ENCODE assay signal across 21 mouse cellular contexts in the genomic region with DNA sequence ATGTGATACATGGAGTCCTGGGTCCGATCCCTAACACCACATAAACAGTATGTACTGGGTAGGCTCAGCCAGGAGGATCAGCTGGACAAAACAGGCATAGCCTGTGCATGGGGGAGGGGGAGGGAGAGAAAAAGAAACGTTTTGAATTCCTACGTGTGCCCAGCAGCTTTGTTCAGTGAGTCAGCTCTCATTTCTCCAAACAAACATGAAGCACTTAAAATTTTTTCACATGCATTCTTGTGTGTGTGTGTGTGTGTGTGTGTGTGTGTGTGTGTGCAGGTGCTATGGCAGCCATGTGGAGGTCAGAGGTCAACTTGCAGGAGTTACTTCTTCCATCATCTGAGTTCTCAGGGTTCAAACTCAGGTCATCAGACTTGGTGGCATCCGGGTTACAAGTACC. TPM values are rescaled to one million over a fixed set of nuclear protein-coding genes. Genes with fewer than 3 reads are reported as not detected.
A peak's percentile ranks its signal among the peaks of the same experiment; 100 is the strongest.
DNase-seq lines count a peak whose midpoint lies in the region; ATAC-seq and TF ChIP-seq lines count a peak whose summit lies in the region.
"Had no signal": no experiment of that assay in that cellular context is flagged by ENCODE, and none has a peak within 500 bp of the region (broad histone marks: within the 10 kb centered on the region; RNA-seq: fewer than 3 reads in every experiment).

No protein-coding gene starts in this region.

- no peaks in the 10 kb centered on the region for H3K9me3 ChIP-seq in heart, postnatal 0 days (replicated peaks; ENCODE audit: control insufficient read depth, low read length)
- H3K9me3 ChIP-seq in heart, embryonic 12.5 days (replicated peaks): no peaks in the 10 kb centered on the region
- H3K9me3 ChIP-seq in embryonic facial prominence, embryonic 11.5 days (replicated peaks; ENCODE audit: control insufficient read depth, low read length): no peaks in the 10 kb centered on the region
- no peaks in the 10 kb centered on the region for H3K9me3 ChIP-seq in intestine, embryonic 15.5 days
- H3K9me3 ChIP-seq: embryonic facial prominence, embryonic 13.5 days; hindbrain, embryonic 13.5 days; stomach, embryonic 15.5 days had no signal

- peak; percentile 23 for DNase-seq in heart, postnatal 0 days (ENCODE audit: low spot score)
- peak; percentile 21 for DNase-seq in embryonic facial prominence, embryonic 11.5 days (ENCODE audit: low spot score)
- peak; percentile 55 for DNase-seq in lung, postnatal 10 days
- DNase-seq in adipocyte (ENCODE audit: low spot score): no peak
- DNase-seq in gastrocnemius, postnatal 25 days: no peak
- no peak for DNase-seq in spleen, postnatal 14 days (ENCODE audit: low spot score in 2 of 2)
- DNase-seq: cerebellum, adult 9-11 months; gastrocnemius, postnatal 10 days; heart, adult 2 months; heart, postnatal 14 days had no signal

- H3K9ac ChIP-seq in heart, postnatal 0 days (replicated peaks; ENCODE audit: low read depth, low read length): no peak overlapping the region
- H3K9ac ChIP-seq in heart, embryonic 12.5 days: no peak overlapping the region
- H3K9ac ChIP-seq in embryonic facial prominence, embryonic 11.5 days (replicated peaks; ENCODE audit: low read length): no peak overlapping the region
- no peak overlapping the region for H3K9ac ChIP-seq in intestine, embryonic 15.5 days
- H3K9ac ChIP-seq: embryonic facial prominence, embryonic 13.5 days; hindbrain, embryonic 13.5 days; liver, embryonic 14.5 days; stomach, embryonic 15.5 days had no signal

- no peak for TF ChIP-seq CTCF in heart, postnatal 0 days (IDR thresholded peaks at IDR 0.05; ENCODE audit: low read depth)

- H3K27ac ChIP-seq in heart, postnatal 0 days (ENCODE audit: low read depth): no peak overlapping the region
- H3K27ac ChIP-seq in heart, embryonic 12.5 days (ENCODE audit: poor library complexity, severe bottlenecking): no peak overlapping the region
- H3K27ac ChIP-seq in embryonic facial prominence, embryonic 11.5 days (replicated peaks; ENCODE audit: low read depth, low read length): no peak overlapping the region
- H3K27ac ChIP-seq in intestine, embryonic 15.5 days: no peak overlapping the region
- H3K27ac ChIP-seq: embryonic facial prominence, embryonic 13.5 days; heart, adult 2 months; hindbrain, embryonic 13.5 days; kidney, postnatal 0 days; left cerebral cortex, adult 2 months; liver, embryonic 14.5 days; stomach, embryonic 15.5 days had no signal

- no peaks in the 10 kb centered on the region for H3K4me1 ChIP-seq in heart, postnatal 0 days (ENCODE audit: control insufficient read depth, insufficient read depth)
- H3K4me1 ChIP-seq in heart, embryonic 12.5 days (replicated peaks): peaks cover 10% of the 10 kb centered on the region
- H3K4me1 ChIP-seq in embryonic facial prominence, embryonic 11.5 days (ENCODE audit: control insufficient read depth, insufficient read depth, low read length): no peaks in the 10 kb centered on the region
- H3K4me1 ChIP-seq in intestine, embryonic 15.5 days (replicated peaks): 0 out of 2 replicates have a peak, but pooled peaks cover 4% of the 10 kb centered on the region
- H3K4me1 ChIP-seq: hindbrain, embryonic 13.5 days had no signal

- H3K27me3 ChIP-seq in heart, postnatal 0 days (ENCODE audit: control insufficient read depth, insufficient read depth, low read length): no peaks in the 10 kb centered on the region
- H3K27me3 ChIP-seq in heart, embryonic 12.5 days (replicated peaks): no peaks in the 10 kb centered on the region
- H3K27me3 ChIP-seq in embryonic facial prominence, embryonic 11.5 days (ENCODE audit: control insufficient read depth, insufficient read depth, low read length): no peaks in the 10 kb centered on the region
- H3K27me3 ChIP-seq in intestine, embryonic 15.5 days (replicated peaks): no peaks in the 10 kb centered on the region
- H3K27me3 ChIP-seq: embryonic facial prominence, embryonic 13.5 days; hindbrain, embryonic 13.5 days; Patski; stomach, embryonic 15.5 days had no signal

- ATAC-seq in heart, postnatal 0 days (ENCODE audit: insufficient read depth, low read depth): no peak
- no peak for ATAC-seq in heart, embryonic 12.5 days (ENCODE audit: insufficient number of reproducible peaks, low FRiP score)
- no peak for ATAC-seq in embryonic facial prominence, embryonic 11.5 days (replicated peaks; ENCODE audit: insufficient number of reproducible peaks, low FRiP score, low TSS enrichment, low read depth)
- no peak for ATAC-seq in intestine, embryonic 15.5 days
- ATAC-seq: intestine, postnatal 0 days; midbrain, embryonic 16.5 days; Patski had no signal

- no peak overlapping the region for H3K4me2 ChIP-seq in heart, postnatal 0 days (ENCODE audit: low read depth, low read length)
- H3K4me2 ChIP-seq in heart, embryonic 12.5 days: no peak overlapping the region
- no peak overlapping the region for H3K4me2 ChIP-seq in embryonic facial prominence, embryonic 11.5 days (ENCODE audit: low read depth, low read length)
- no peak overlapping the region for H3K4me2 ChIP-seq in intestine, embryonic 15.5 days (replicated peaks)
- H3K4me2 ChIP-seq: embryonic facial prominence, embryonic 13.5 days; hindbrain, embryonic 13.5 days; stomach, embryonic 15.5 days had no signal

- H3K4me3 ChIP-seq in heart, postnatal 0 days (ENCODE audit: low read depth, low read length): no peak overlapping the region
- H3K4me3 ChIP-seq in heart, embryonic 12.5 days: no peak overlapping the region
- H3K4me3 ChIP-seq in embryonic facial prominence, embryonic 11.5 days (ENCODE audit: low read depth, low read length): no peak overlapping the region
- no peak overlapping the region for H3K4me3 ChIP-seq in intestine, embryonic 15.5 days (replicated peaks)
- H3K4me3 ChIP-seq: embryonic facial prominence, embryonic 13.5 days; heart, adult 2 months; hindbrain, embryonic 13.5 days; left cerebral cortex, adult 2 months; stomach, embryonic 15.5 days had no signal

- no peak for TF ChIP-seq EP300 in heart, postnatal 0 days (IDR thresholded peaks at IDR 0.05; ENCODE audit: low read depth)

- 41% methylated on average over 4 of the region's 4 CpGs for WGBS in heart, postnatal 0 days
- 42% methylated on average over 4 of the region's 4 CpGs for WGBS in heart, embryonic 12.5 days
- WGBS in embryonic facial prominence, embryonic 11.5 days: 36% methylated on average over 4 of the region's 4 CpGs
- 30% methylated on average over 4 of the region's 4 CpGs for WGBS in intestine, embryonic 15.5 days

- H3K36me3 ChIP-seq in heart, postnatal 0 days (replicated peaks; ENCODE audit: control insufficient read depth, insufficient read depth, low read length): no peaks in the 10 kb centered on the region
- no peaks in the 10 kb centered on the region for H3K36me3 ChIP-seq in heart, embryonic 12.5 days
- no peaks in the 10 kb centered on the region for H3K36me3 ChIP-seq in embryonic facial prominence, embryonic 11.5 days (replicated peaks; ENCODE audit: control insufficient read depth, insufficient read depth, low read depth, low read length)
- H3K36me3 ChIP-seq in intestine, embryonic 15.5 days: no peaks in the 10 kb centered on the region
- H3K36me3 ChIP-seq: embryonic facial prominence, embryonic 13.5 days; hindbrain, embryonic 13.5 days; stomach, embryonic 15.5 days had no signal

RNA-seq across cellular contexts. Expression of a gene that starts 36.3 kb away (rescaled TPM):
- 28.9 and 39.4 TPM in 2 replicates for total RNA-seq in heart, postnatal 0 days (2014; rRNA removed; ENCODE audit: low replicate concordance)
- polyA plus RNA-seq in heart, postnatal 0 days (2015; fragmentation: Nextera tagmentation; extraction: Ambion mirVana): 5.8 and 6.8 TPM in 2 replicates
- 23.4 and 23.9 TPM in 2 replicates for polyA plus RNA-seq in heart, embryonic 12.5 days (2016; fragmentation: Nextera tagmentation; extraction: Ambion mirVana)
- 38.4 and 41.1 TPM in 2 replicates for polyA plus RNA-seq in embryonic facial prominence, embryonic 11.5 days (2014; fragmentation: Nextera tagmentation; extraction: Ambion mirVana)
- 10 to 100 TPM; 14.1 to 15.4 TPM for total RNA-seq in gastrocnemius, postnatal 25 days (2021)
- polyA plus RNA-seq in intestine, embryonic 15.5 days (2015; fragmentation: Nextera tagmentation; extraction: Ambion mirVana): 16.2 and 16.7 TPM in 2 replicates

Comparison
In these comparisons a context has a peak if more than half of its experiments do, and no peak if none do; other contexts are left out.
1. DNase-seq: peak in heart, postnatal 0 days (single experiment), embryonic facial prominence, embryonic 11.5 days (single experiment) and lung, postnatal 10 days (single experiment); none in adipocyte (single experiment), gastrocnemius, postnatal 25 days (single experiment) and spleen, postnatal 14 days (0 of 2).